Mouse (Mus musculus) CH12.LX (cell line): ENCODE data around the gene Trim11. TPM values are rescaled to one million over a fixed set of nuclear protein-coding genes. Genes with fewer than 3 reads are reported as not detected.

ENCODE experiments used
- DNase-seq: peaks from one replicate; pipeline ENCODE4 v3.0.0-alpha.2; 2013; ENCODE audit errors: extremely low read depth
- H3K27ac ChIP-seq: 2 replicates; pipeline ENCODE4 v1.5.1; 2012; ENCODE audit warnings: low read depth, mild to moderate bottlenecking, control low read depth, moderate library complexity; ENCODE audit not compliant: insufficient read depth
- H3K27me3 ChIP-seq: replicated peaks from 2 replicates; pipeline ENCODE3; 2012; ENCODE audit warnings: inconsistent platforms
- H3K36me3 ChIP-seq, 2 experiments: replicated peaks in 1 of 2; 2 replicates each; pipeline versions ENCODE3 to v1.6.1; 2012; ENCODE audit warnings: inconsistent platforms in 1 of 2, low read length in 1 of 2, mild to moderate bottlenecking in 1 of 2, mixed read lengths in 1 of 2, moderate library complexity in 1 of 2; ENCODE audit not compliant: control insufficient read depth in 1 of 2, insufficient read depth in 1 of 2
- H3K4me1 ChIP-seq, 2 experiments: 2 replicates each; pipeline ENCODE4 v1.6.1; 2012; ENCODE audit warnings: inconsistent platforms in 1 of 2, moderate library complexity in 1 of 2; ENCODE audit not compliant: insufficient read depth in 2 of 2, control insufficient read depth in 1 of 2
- H3K4me2 ChIP-seq: 2 replicates; pipeline ENCODE4 v1.6.1; 2012; ENCODE audit warnings: low read depth, mild to moderate bottlenecking, control low read depth; ENCODE audit not compliant: poor library complexity, insufficient read depth, severe bottlenecking
- H3K4me3 ChIP-seq, 3 experiments: fragments of 150-350 bp in 1 of 3; sonication (generic) in 1 of 3; replicated peaks in 1 of 3; 2 replicates each; pipeline versions ENCODE3 to v1.5.1; 2011 to 2012; ENCODE audit warnings: low read depth in 2 of 3, low read length in 2 of 3, mild to moderate bottlenecking in 2 of 3, moderate library complexity in 2 of 3, control low read depth in 1 of 3, improper control_type of control experiment in 1 of 3, inconsistent platforms in 1 of 3, mixed read lengths in 1 of 3; ENCODE audit not compliant: poor library complexity in 1 of 3
- H3K79me2 ChIP-seq: replicated peaks from 2 replicates; pipeline ENCODE4 v1.6.1; 2012; ENCODE audit warnings: mild to moderate bottlenecking, moderate library complexity; ENCODE audit not compliant: control insufficient read depth, poor library complexity, insufficient read depth, severe bottlenecking; ENCODE audit errors: extremely low read depth
- H3K9ac ChIP-seq: 2 replicates; pipeline ENCODE4 v1.6.1; 2012; ENCODE audit warnings: low read depth, mild to moderate bottlenecking, control low read depth, moderate library complexity; ENCODE audit not compliant: insufficient read depth
- H3K9me3 ChIP-seq: replicated peaks from 2 replicates; pipeline ENCODE3; 2012; ENCODE audit warnings: low read length, inconsistent platforms, mixed read lengths
- BHLHE40 ChIP-seq: IDR thresholded peaks from 2 replicates; pipeline ENCODE4 v1.6.1; 2011; ENCODE audit warnings: mild to moderate bottlenecking, low read depth, low read length, improper control_type of control experiment
- CHD1 ChIP-seq: IDR thresholded peaks from 2 replicates; pipeline ENCODE4 v1.6.1; 2012; ENCODE audit warnings: low read depth, low read length, improper control_type of control experiment, inconsistent platforms
- CTCF ChIP-seq, 2 experiments: IDR thresholded peaks in 1 of 2; conservative IDR thresholded peaks in 1 of 2; 2 replicates each; pipeline ENCODE4 v1.5.1; 2011 to 2012; ENCODE audit warnings: low read depth in 2 of 2, low read length in 2 of 2, improper control_type of control experiment in 1 of 2, inconsistent platforms in 1 of 2, mild to moderate bottlenecking in 1 of 2, moderate library complexity in 1 of 2
- GABPA ChIP-seq: IDR thresholded peaks from 2 replicates; pipeline ENCODE4 v1.6.1; 2012; ENCODE audit warnings: low read depth, low read length, improper control_type of control experiment, inconsistent platforms; ENCODE audit not compliant: insufficient replicate concordance
- JUN ChIP-seq: IDR thresholded peaks from 2 replicates; pipeline ENCODE4 v1.6.1; 2011; ENCODE audit warnings: low read depth, mild to moderate bottlenecking, low read length, improper control_type of control experiment, moderate library complexity; ENCODE audit not compliant: insufficient read depth
- KAT2A ChIP-seq: IDR thresholded peaks from 2 replicates; pipeline ENCODE4 v1.6.1; 2012; ENCODE audit warnings: low read length, improper control_type of control experiment, inconsistent platforms; ENCODE audit not compliant: insufficient replicate concordance
- MAFK ChIP-seq: IDR thresholded peaks from 2 replicates; pipeline ENCODE4 v1.6.1; 2011; ENCODE audit warnings: low read length, improper control_type of control experiment; ENCODE audit not compliant: insufficient replicate concordance
- MAX ChIP-seq: IDR thresholded peaks from 2 replicates; pipeline ENCODE4 v1.6.1; 2011; ENCODE audit warnings: low read length, improper control_type of control experiment
- MAZ ChIP-seq: IDR thresholded peaks from 2 replicates; pipeline ENCODE4 v1.6.1; 2012; ENCODE audit warnings: low read depth, mild to moderate bottlenecking, inconsistent platforms, low read length, improper control_type of control experiment, moderate library complexity
- MXI1 ChIP-seq: IDR thresholded peaks from 2 replicates; pipeline ENCODE4 v1.6.1; 2011; ENCODE audit warnings: mild to moderate bottlenecking, low read depth, low read length, improper control_type of control experiment
- NRF1 ChIP-seq: IDR thresholded peaks from 2 replicates; pipeline ENCODE4 v1.6.1; 2014; ENCODE audit warnings: low read depth, mild to moderate bottlenecking, inconsistent platforms, low read length, improper control_type of control experiment, moderate library complexity
- RAD21 ChIP-seq: IDR thresholded peaks from 2 replicates; pipeline ENCODE4 v1.6.1; 2011; ENCODE audit warnings: low read depth, mild to moderate bottlenecking, low read length, improper control_type of control experiment, moderate library complexity
- SMC3 ChIP-seq: IDR thresholded peaks from 2 replicates; pipeline ENCODE4 v1.6.1; 2011; ENCODE audit warnings: low read depth, low read length, improper control_type of control experiment
- UBTF ChIP-seq: IDR thresholded peaks from 2 replicates; pipeline ENCODE4 v1.6.1; 2012; ENCODE audit warnings: low read depth, mild to moderate bottlenecking, inconsistent platforms, low read length, improper control_type of control experiment, moderate library complexity
- USF1 ChIP-seq: IDR thresholded peaks from 2 replicates; pipeline ENCODE4 v1.6.1; 2014; ENCODE audit warnings: low read depth, mild to moderate bottlenecking, inconsistent platforms, low read length, improper control_type of control experiment
- USF2 ChIP-seq: conservative IDR thresholded peaks from 2 replicates; pipeline ENCODE4 v1.6.1; 2011; ENCODE audit warnings: low read depth, low read length, improper control_type of control experiment
- ZC3H11A ChIP-seq: IDR thresholded peaks from 2 replicates; pipeline ENCODE4 v1.6.1; 2012; ENCODE audit warnings: low read depth, mild to moderate bottlenecking, inconsistent platforms, low read length, improper control_type of control experiment
- ZKSCAN1 ChIP-seq: IDR thresholded peaks from 2 replicates; pipeline ENCODE4 v1.6.1; 2012; ENCODE audit warnings: low read depth, inconsistent platforms, low read length, improper control_type of control experiment, borderline replicate concordance
- ZMIZ1 ChIP-seq: IDR thresholded peaks from 2 replicates; pipeline ENCODE4 v1.6.1; 2012; ENCODE audit warnings: low read depth, mild to moderate bottlenecking, inconsistent platforms, low read length, improper control_type of control experiment
- ZNF384 ChIP-seq: IDR thresholded peaks from 2 replicates; pipeline ENCODE4 v1.6.1; 2012; ENCODE audit warnings: low read depth, low read length, improper control_type of control experiment, inconsistent platforms
- dilution Hi-C: fragments of 300-500 bp; cut with MboI; formaldehyde crosslinking; loops from 2 replicates; pipeline ENCODE4 v1.14.3; 2020; ENCODE audit warnings: low sequenced_read_pairs; ENCODE audit not compliant: extremely low pct_unique_long_range_greater_than_20kb, extremely low pct_ligation_motif_present
- in situ Hi-C: fragments of 300-500 bp; cut with MboI; formaldehyde crosslinking; loops from 3 replicates; pipeline ENCODE4 v1.14.3; 2019; ENCODE audit warnings: low sequenced_read_pairs, low pct_ligation_motif_present, low pct_unique_long_range_greater_than_20kb, mixed read lengths
- polyA plus RNA-seq: library from polyadenylated mRNA; unstranded; fragments of >175 nt; gene quantifications from 2 replicates; pipeline ENCODE4 v1.2.1, GENCODE M21; 2012; ENCODE audit warnings: low read depth; ENCODE audit not compliant: insufficient read length
- total RNA-seq, 2 experiments: library from RNA; depleted of rRNA; stranded (reverse); fragments of 300-350 nt in 1 of 2; fragments of >200 nt in 1 of 2; gene quantifications; 2 replicates each; pipeline ENCODE4 v1.2.3; 2012 to 2014

The Trim11 gene
- total and polyA plus RNA-seq, 3 experiments: 21.8 to 33.2 (median 23.2) TPM

DNA sequence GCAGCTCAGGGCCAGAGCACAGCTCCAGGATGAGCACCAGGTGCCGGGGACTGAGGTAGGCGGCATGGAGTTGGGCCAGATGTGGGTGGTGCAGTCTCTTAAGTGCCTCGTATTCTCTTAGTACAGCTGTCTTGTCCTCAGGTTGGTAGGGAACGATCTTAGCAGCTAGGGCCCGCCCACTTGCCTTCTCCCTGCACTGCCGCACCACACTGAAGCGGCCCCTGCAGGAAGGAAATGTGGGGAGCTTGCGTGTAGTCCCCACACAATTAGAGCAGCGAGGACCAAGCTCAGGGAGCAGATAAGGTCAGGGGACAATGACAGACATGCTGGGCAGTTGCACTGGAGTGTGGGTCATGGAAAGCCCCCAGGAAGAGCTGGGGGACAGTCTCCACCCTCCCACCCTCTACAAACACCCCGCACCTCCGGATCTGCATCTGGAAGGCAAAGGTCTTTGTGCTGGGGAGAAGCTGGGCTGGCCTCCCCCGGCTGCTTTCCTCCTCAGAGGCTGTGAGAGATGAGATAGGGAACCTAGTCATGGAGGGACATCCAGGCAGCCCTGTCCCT, 18.0 kb downstream of the Trim11 start:
- H3K27ac ChIP-seq: no peak overlapping the region
- DNase-seq: no peak
- H3K9me3 ChIP-seq: no peaks in the 10 kb centered on the region
- H3K27me3 ChIP-seq: peaks cover 42% of the 10 kb centered on the region
- H3K4me2 ChIP-seq: no peak overlapping the region
- H3K4me1 ChIP-seq: peaks cover 3 to 16% of the 10 kb centered on the region in 2 experiments
- peaks cover 5 to 13% of the 10 kb centered on the region in 2 experiments for H3K36me3 ChIP-seq
- no peak overlapping the region for H3K4me3 ChIP-seq
- in situ Hi-C loops (no loop called here), dilution Hi-C loops (no loop called here)
- H3K9ac ChIP-seq: no peak overlapping the region
- TF ChIP-seq RAD21 (no peak), ZC3H11A (no peak), SMC3 (no peak), NRF1 (no peak), CTCF (conservative IDR thresholded peaks at IDR 0.05 in 1 of 2, IDR thresholded peaks at IDR 0.05 in 1 of 2; ENCODE audit: low read depth in 2 of 2, low read length in 2 of 2) (peak in 1 of 2 experiments; percentile 12; a peak in 1 of 4 replicates)
- H3K79me2 ChIP-seq: no peaks in the 10 kb centered on the region

- Histone ChIP-seq H3K79me2 (no peaks in the 10 kb centered on the region), H3K4me3 (no peak overlapping the region), H3K9ac (no peak overlapping the region), H3K27ac (no peak overlapping the region), H3K9me3 (no peaks in the 10 kb centered on the region), H3K27me3 (peaks cover 58% of the 10 kb centered on the region), H3K4me2 (no peak overlapping the region), H3K4me1 (peaks cover 3 to 15% of the 10 kb centered on the region in 2 experiments), H3K36me3 (no peaks in the 10 kb centered on the region)
- no peak for TF ChIP-seq UBTF
- TF ChIP-seq RAD21: no peak
- no peak for TF ChIP-seq MXI1
- no peak for TF ChIP-seq MAFK
- DNase-seq: no peak
- in situ Hi-C loops: no loop called here
- dilution Hi-C loops: no loop called here
Measured at GRCm38 (mm10) chr11:58997541-58997940, 19.6 kb downstream of the Trim11 start.

DNA sequence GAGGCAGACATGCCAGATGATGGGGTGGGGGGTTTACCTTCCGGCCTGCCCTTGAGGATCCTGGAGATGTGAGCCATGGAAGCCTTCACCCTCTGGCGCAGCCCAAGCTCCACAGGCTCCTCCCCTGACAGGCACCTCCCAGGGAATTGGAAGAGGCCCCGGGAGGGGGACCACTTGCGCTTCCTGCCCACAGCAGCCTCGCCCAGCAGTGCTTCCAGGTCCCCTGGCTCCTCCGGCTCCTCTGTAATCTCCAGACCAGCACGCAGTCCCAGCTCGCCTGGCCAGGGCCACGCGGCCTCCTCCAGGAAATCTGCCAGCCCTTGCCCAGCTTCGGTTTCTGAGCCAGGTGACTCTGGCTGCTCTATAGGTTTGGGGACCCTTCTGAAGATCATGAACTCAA, 21.3 kb downstream of the Trim11 start:
- H3K27ac ChIP-seq: no peak overlapping the region

More for the DNA sequence above, 21.3 kb downstream of the Trim11 start:
- Histone ChIP-seq H3K9me3 (no peaks in the 10 kb centered on the region), H3K4me3 (no peak overlapping the region), H3K4me1 (peaks cover 2 to 17% of the 10 kb centered on the region in 2 experiments), H3K9ac (no peak overlapping the region), H3K79me2 (no peaks in the 10 kb centered on the region), H3K4me2 (no peak overlapping the region), H3K27me3 (peaks cover 69% of the 10 kb centered on the region), H3K36me3 (no peaks in the 10 kb centered on the region)
- in situ Hi-C loops: no loop called here
- DNase-seq: no peak
- dilution Hi-C loops: no loop called here
- TF ChIP-seq BHLHE40 (no peak), GABPA (no peak), JUN (no peak), USF2 (no peak), CHD1 (no peak), MAX (no peak), ZKSCAN1 (no peak), MAZ (no peak), ZMIZ1 (no peak), KAT2A (no peak), UBTF (no peak), USF1 (no peak), MXI1 (no peak), CTCF (conservative IDR thresholded peaks at IDR 0.05 in 1 of 2, IDR thresholded peaks at IDR 0.05 in 1 of 2; ENCODE audit: low read depth in 2 of 2, low read length in 2 of 2) (no peak), ZNF384 (no peak)
